Mouse (Mus musculus) CH12.LX (cell line): ENCODE data around the gene Zfp296. TPM values are rescaled to one million over a fixed set of nuclear protein-coding genes. Genes with fewer than 3 reads are reported as not detected.

Source experiments
- DNase-seq: peaks from one replicate; pipeline ENCODE4 v3.0.0-alpha.2; 2013; ENCODE audit errors: extremely low read depth
- H3K27ac ChIP-seq: 2 replicates; pipeline ENCODE4 v1.5.1; 2012; ENCODE audit warnings: low read depth, mild to moderate bottlenecking, control low read depth, moderate library complexity; ENCODE audit not compliant: insufficient read depth
- H3K27me3 ChIP-seq: replicated peaks from 2 replicates; pipeline ENCODE3; 2012; ENCODE audit warnings: inconsistent platforms
- H3K36me3 ChIP-seq, 2 experiments: replicated peaks in 1 of 2; 2 replicates each; pipeline versions ENCODE3 to v1.6.1; 2012; ENCODE audit warnings: inconsistent platforms in 1 of 2, low read length in 1 of 2, mild to moderate bottlenecking in 1 of 2, mixed read lengths in 1 of 2, moderate library complexity in 1 of 2; ENCODE audit not compliant: control insufficient read depth in 1 of 2, insufficient read depth in 1 of 2
- H3K4me1 ChIP-seq, 2 experiments: 2 replicates each; pipeline ENCODE4 v1.6.1; 2012; ENCODE audit warnings: inconsistent platforms in 1 of 2, moderate library complexity in 1 of 2; ENCODE audit not compliant: insufficient read depth in 2 of 2, control insufficient read depth in 1 of 2
- H3K4me2 ChIP-seq: 2 replicates; pipeline ENCODE4 v1.6.1; 2012; ENCODE audit warnings: low read depth, mild to moderate bottlenecking, control low read depth; ENCODE audit not compliant: poor library complexity, insufficient read depth, severe bottlenecking
- H3K4me3 ChIP-seq, 3 experiments: fragments of 150-350 bp in 1 of 3; sonication (generic) in 1 of 3; replicated peaks in 1 of 3; 2 replicates each; pipeline versions ENCODE3 to v1.5.1; 2011 to 2012; ENCODE audit warnings: low read depth in 2 of 3, low read length in 2 of 3, mild to moderate bottlenecking in 2 of 3, moderate library complexity in 2 of 3, control low read depth in 1 of 3, improper control_type of control experiment in 1 of 3, inconsistent platforms in 1 of 3, mixed read lengths in 1 of 3; ENCODE audit not compliant: poor library complexity in 1 of 3
- H3K79me2 ChIP-seq: replicated peaks from 2 replicates; pipeline ENCODE4 v1.6.1; 2012; ENCODE audit warnings: mild to moderate bottlenecking, moderate library complexity; ENCODE audit not compliant: control insufficient read depth, poor library complexity, insufficient read depth, severe bottlenecking; ENCODE audit errors: extremely low read depth
- H3K9ac ChIP-seq: 2 replicates; pipeline ENCODE4 v1.6.1; 2012; ENCODE audit warnings: low read depth, mild to moderate bottlenecking, control low read depth, moderate library complexity; ENCODE audit not compliant: insufficient read depth
- H3K9me3 ChIP-seq: replicated peaks from 2 replicates; pipeline ENCODE3; 2012; ENCODE audit warnings: low read length, inconsistent platforms, mixed read lengths
- BHLHE40 ChIP-seq: IDR thresholded peaks from 2 replicates; pipeline ENCODE4 v1.6.1; 2011; ENCODE audit warnings: mild to moderate bottlenecking, low read depth, low read length, improper control_type of control experiment
- CTCF ChIP-seq, 2 experiments: IDR thresholded peaks in 1 of 2; conservative IDR thresholded peaks in 1 of 2; 2 replicates each; pipeline ENCODE4 v1.5.1; 2011 to 2012; ENCODE audit warnings: low read depth in 2 of 2, low read length in 2 of 2, improper control_type of control experiment in 1 of 2, inconsistent platforms in 1 of 2, mild to moderate bottlenecking in 1 of 2, moderate library complexity in 1 of 2
- EP300 ChIP-seq: IDR thresholded peaks from 2 replicates; pipeline ENCODE4 v1.6.1; 2011; ENCODE audit warnings: low read length, improper control_type of control experiment
- ETS1 ChIP-seq: conservative IDR thresholded peaks from 2 replicates; pipeline ENCODE4 v1.6.1; 2012; ENCODE audit warnings: low read depth, mild to moderate bottlenecking, inconsistent platforms, low read length, improper control_type of control experiment, moderate library complexity
- HCFC1 ChIP-seq: IDR thresholded peaks from 2 replicates; pipeline ENCODE4 v1.6.1; 2012; ENCODE audit warnings: low read depth, mild to moderate bottlenecking, inconsistent platforms, low read length, improper control_type of control experiment
- IRF4 ChIP-seq: IDR thresholded peaks from 2 replicates; pipeline ENCODE4 v1.6.1; 2014; ENCODE audit warnings: low read depth, mild to moderate bottlenecking, inconsistent platforms, low read length, improper control_type of control experiment
- JUN ChIP-seq: IDR thresholded peaks from 2 replicates; pipeline ENCODE4 v1.6.1; 2011; ENCODE audit warnings: low read depth, mild to moderate bottlenecking, low read length, improper control_type of control experiment, moderate library complexity; ENCODE audit not compliant: insufficient read depth
- JUND ChIP-seq: conservative IDR thresholded peaks from 2 replicates; pipeline ENCODE4 v1.6.1; 2011; ENCODE audit warnings: low read depth, low read length, improper control_type of control experiment
- MAFK ChIP-seq: IDR thresholded peaks from 2 replicates; pipeline ENCODE4 v1.6.1; 2011; ENCODE audit warnings: low read length, improper control_type of control experiment; ENCODE audit not compliant: insufficient replicate concordance
- MYC ChIP-seq: IDR thresholded peaks from 2 replicates; pipeline ENCODE4 v1.6.1; 2011; ENCODE audit warnings: low read depth, mild to moderate bottlenecking, improper control_type of control experiment, low read length
- POLR2A ChIP-seq: IDR thresholded peaks from 2 replicates; pipeline ENCODE4 v1.6.1; 2011; ENCODE audit warnings: low read depth, mild to moderate bottlenecking, improper control_type of control experiment, low read length
- POLR2AphosphoS2 ChIP-seq: IDR thresholded peaks from 2 replicates; pipeline ENCODE4 v1.6.1; 2011; ENCODE audit warnings: low read depth, low read length, improper control_type of control experiment
- RAD21 ChIP-seq: IDR thresholded peaks from 2 replicates; pipeline ENCODE4 v1.6.1; 2011; ENCODE audit warnings: low read depth, mild to moderate bottlenecking, low read length, improper control_type of control experiment, moderate library complexity
- SIN3A ChIP-seq: IDR thresholded peaks from 2 replicates; pipeline ENCODE4 v1.6.1; 2012; ENCODE audit warnings: low read length, improper control_type of control experiment, inconsistent platforms
- TCF12 ChIP-seq: IDR thresholded peaks from 2 replicates; pipeline ENCODE4 v1.6.1; 2014; ENCODE audit warnings: low read depth, mild to moderate bottlenecking, inconsistent platforms, low read length, improper control_type of control experiment
- ZMIZ1 ChIP-seq: IDR thresholded peaks from 2 replicates; pipeline ENCODE4 v1.6.1; 2012; ENCODE audit warnings: low read depth, mild to moderate bottlenecking, inconsistent platforms, low read length, improper control_type of control experiment
- dilution Hi-C: fragments of 300-500 bp; cut with MboI; formaldehyde crosslinking; loops from 2 replicates; pipeline ENCODE4 v1.14.3; 2020; ENCODE audit warnings: low sequenced_read_pairs; ENCODE audit not compliant: extremely low pct_unique_long_range_greater_than_20kb, extremely low pct_ligation_motif_present
- in situ Hi-C: fragments of 300-500 bp; cut with MboI; formaldehyde crosslinking; loops from 3 replicates; pipeline ENCODE4 v1.14.3; 2019; ENCODE audit warnings: low sequenced_read_pairs, low pct_ligation_motif_present, low pct_unique_long_range_greater_than_20kb, mixed read lengths
- polyA plus RNA-seq: library from polyadenylated mRNA; unstranded; fragments of >175 nt; gene quantifications from 2 replicates; pipeline ENCODE4 v1.2.1, GENCODE M21; 2012; ENCODE audit warnings: low read depth; ENCODE audit not compliant: insufficient read length
- total RNA-seq, 2 experiments: library from RNA; depleted of rRNA; stranded (reverse); fragments of 300-350 nt in 1 of 2; fragments of >200 nt in 1 of 2; gene quantifications; 2 replicates each; pipeline ENCODE4 v1.2.3; 2012 to 2014

Zfp296 gene
- total and polyA plus RNA-seq, 3 experiments, result 10.7 to 44.0 (median 30.0) TPM

DNA sequence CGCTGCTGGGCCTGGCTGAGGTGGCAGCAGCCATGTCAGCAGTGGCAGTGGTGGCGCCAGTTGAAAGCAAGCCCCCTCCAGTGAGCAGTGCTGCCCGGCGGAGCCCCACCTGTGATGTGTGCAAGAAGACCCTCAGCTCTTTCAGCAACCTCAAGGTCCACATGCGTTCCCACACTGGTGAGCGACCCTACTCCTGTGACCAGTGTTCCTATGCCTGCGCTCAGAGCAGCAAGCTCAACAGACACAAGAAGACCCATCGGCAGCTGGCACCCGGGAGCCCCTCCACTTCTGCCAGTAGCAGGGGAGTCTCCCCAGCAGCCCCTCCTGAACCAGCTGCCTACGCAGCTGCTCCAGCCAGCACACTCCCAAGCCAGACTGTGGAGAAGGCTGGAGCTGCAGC lies 2.7 kb downstream of the Zfp296 start:
- Histone ChIP-seq H3K4me2 (peak overlapping the region; percentile 58; the same call in 1 of the 2 replicates), H3K9ac (peak overlapping the region; percentile 88; the same call in 1 of the 2 replicates), H3K9me3 (no peaks in the 10 kb centered on the region), H3K4me3 (peak overlapping the region in 2 of 3 experiments; percentile 7 to 61), H3K36me3 (peaks cover 43 to 54% of the 10 kb centered on the region in 2 experiments), H3K79me2 (peaks cover 31% of the 10 kb centered on the region), H3K27me3 (no peaks in the 10 kb centered on the region), H3K4me1 (peaks cover 15 to 57% of the 10 kb centered on the region in 2 experiments), H3K27ac (peak overlapping the region; percentile 95)
- in situ Hi-C loops, result loop anchor here (10.0 kb wide), 1 partner anchor 75 kb away; the partner anchor contains the start of genes Bloc1s3 and Trappc6a
- TF ChIP-seq ZMIZ1 (peak; percentile 44; the same call in 1 of the 2 replicates), TCF12 (no peak)
- dilution Hi-C loops, result no loop called here
- no peak for DNase-seq

DNA sequence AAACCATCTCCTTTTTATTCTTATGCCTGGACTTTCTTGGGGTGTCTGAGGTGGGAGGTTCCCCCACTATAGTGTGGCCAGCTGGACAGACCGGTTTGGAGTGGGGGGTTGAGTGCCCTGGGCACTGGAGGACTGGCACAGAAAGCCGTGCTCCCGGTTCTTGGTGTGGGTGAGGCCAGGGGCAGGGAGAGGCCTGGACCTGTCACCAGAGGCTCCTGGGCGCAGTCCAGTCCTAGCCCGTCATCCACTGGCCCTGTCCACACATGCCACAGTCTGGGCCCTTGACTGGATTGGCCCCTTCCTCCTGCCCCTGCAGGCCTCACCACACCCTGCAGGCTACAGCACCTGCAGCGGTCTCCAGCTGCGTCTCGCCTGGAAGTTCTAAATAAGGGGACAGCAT lies 3.5 kb downstream of the Zfp296 start:
- in situ Hi-C loops, result no loop called here
- DNase-seq, result no peak
- no peak overlapping the region for H3K9ac ChIP-seq
- no peak overlapping the region for H3K4me3 ChIP-seq
- peaks cover 31% of the 10 kb centered on the region for H3K79me2 ChIP-seq
- peaks cover 15 to 48% of the 10 kb centered on the region in 2 experiments for H3K4me1 ChIP-seq
- H3K27ac ChIP-seq, result 0 out of 2 replicates have a peak overlapping the region, but pooled peaks have one; percentile 0
- no peak overlapping the region for H3K4me2 ChIP-seq
- no peak for TF ChIP-seq ETS1
- no peak for TF ChIP-seq TCF12
- no peak for TF ChIP-seq MYC
- no peak for TF ChIP-seq BHLHE40
- TF ChIP-seq IRF4, result no peak
- peak; percentile 29; the same call in 1 of the 2 replicates for TF ChIP-seq POLR2AphosphoS2
- no peak for TF ChIP-seq HCFC1
- TF ChIP-seq ZMIZ1, result no peak
- no peak for TF ChIP-seq MAFK
- no peak for TF ChIP-seq RAD21
- peak; percentile 3; the same call in 1 of the 2 replicates for TF ChIP-seq POLR2A
- no peak for TF ChIP-seq SIN3A
- no peak for TF ChIP-seq JUND
- no peak for TF ChIP-seq EP300
- TF ChIP-seq JUN, result no peak
- TF ChIP-seq CTCF (conservative IDR thresholded peaks at IDR 0.05 in 1 of 2, IDR thresholded peaks at IDR 0.05 in 1 of 2; ENCODE audit: low read depth in 2 of 2, low read length in 2 of 2), result no peak
- no peaks in the 10 kb centered on the region for H3K9me3 ChIP-seq
- H3K27me3 ChIP-seq, result no peaks in the 10 kb centered on the region
- dilution Hi-C loops, result no loop called here
- peaks cover 51 to 63% of the 10 kb centered on the region in 2 experiments for H3K36me3 ChIP-seq
